Mouse (Mus musculus) CH12.LX (cell line): Measurements from ENCODE around the gene Gm2916. TPM values are rescaled to one million over a fixed set of nuclear protein-coding genes. Genes with fewer than 3 reads are reported as not detected.
"Not testable (repeated sequence)": the region's sequence is repeated elsewhere in the genome, so short reads cannot be mapped to it uniquely, and the experiment has no call there.

Experiments
- DNase-seq: peaks from one replicate; pipeline ENCODE4 v3.0.0-alpha.2; 2013; ENCODE audit errors: extremely low read depth
- H3K27ac ChIP-seq: 2 replicates; pipeline ENCODE4 v1.5.1; 2012; ENCODE audit warnings: low read depth, mild to moderate bottlenecking, control low read depth, moderate library complexity; ENCODE audit not compliant: insufficient read depth
- H3K27me3 ChIP-seq: replicated peaks from 2 replicates; pipeline ENCODE3; 2012; ENCODE audit warnings: inconsistent platforms
- H3K36me3 ChIP-seq, 2 experiments: replicated peaks in 1 of 2; 2 replicates each; pipeline versions ENCODE3 to v1.6.1; 2012; ENCODE audit warnings: inconsistent platforms in 1 of 2, low read length in 1 of 2, mild to moderate bottlenecking in 1 of 2, mixed read lengths in 1 of 2, moderate library complexity in 1 of 2; ENCODE audit not compliant: control insufficient read depth in 1 of 2, insufficient read depth in 1 of 2
- H3K4me1 ChIP-seq, 2 experiments: 2 replicates each; pipeline ENCODE4 v1.6.1; 2012; ENCODE audit warnings: inconsistent platforms in 1 of 2, moderate library complexity in 1 of 2; ENCODE audit not compliant: insufficient read depth in 2 of 2, control insufficient read depth in 1 of 2
- H3K4me2 ChIP-seq: 2 replicates; pipeline ENCODE4 v1.6.1; 2012; ENCODE audit warnings: low read depth, mild to moderate bottlenecking, control low read depth; ENCODE audit not compliant: poor library complexity, insufficient read depth, severe bottlenecking
- H3K4me3 ChIP-seq, 3 experiments: fragments of 150-350 bp in 1 of 3; sonication (generic) in 1 of 3; replicated peaks in 1 of 3; 2 replicates each; pipeline versions ENCODE3 to v1.5.1; 2011 to 2012; ENCODE audit warnings: low read depth in 2 of 3, low read length in 2 of 3, mild to moderate bottlenecking in 2 of 3, moderate library complexity in 2 of 3, control low read depth in 1 of 3, improper control_type of control experiment in 1 of 3, inconsistent platforms in 1 of 3, mixed read lengths in 1 of 3; ENCODE audit not compliant: poor library complexity in 1 of 3
- H3K79me2 ChIP-seq: replicated peaks from 2 replicates; pipeline ENCODE4 v1.6.1; 2012; ENCODE audit warnings: mild to moderate bottlenecking, moderate library complexity; ENCODE audit not compliant: control insufficient read depth, poor library complexity, insufficient read depth, severe bottlenecking; ENCODE audit errors: extremely low read depth
- H3K9ac ChIP-seq: 2 replicates; pipeline ENCODE4 v1.6.1; 2012; ENCODE audit warnings: low read depth, mild to moderate bottlenecking, control low read depth, moderate library complexity; ENCODE audit not compliant: insufficient read depth
- H3K9me3 ChIP-seq: replicated peaks from 2 replicates; pipeline ENCODE3; 2012; ENCODE audit warnings: low read length, inconsistent platforms, mixed read lengths
- dilution Hi-C: fragments of 300-500 bp; cut with MboI; formaldehyde crosslinking; loops from 2 replicates; pipeline ENCODE4 v1.14.3; 2020; ENCODE audit warnings: low sequenced_read_pairs; ENCODE audit not compliant: extremely low pct_unique_long_range_greater_than_20kb, extremely low pct_ligation_motif_present
- in situ Hi-C: fragments of 300-500 bp; cut with MboI; formaldehyde crosslinking; loops from 3 replicates; pipeline ENCODE4 v1.14.3; 2019; ENCODE audit warnings: low sequenced_read_pairs, low pct_ligation_motif_present, low pct_unique_long_range_greater_than_20kb, mixed read lengths
- polyA plus RNA-seq: library from polyadenylated mRNA; unstranded; fragments of >175 nt; gene quantifications from 2 replicates; pipeline ENCODE4 v1.2.1, GENCODE M21; 2012; ENCODE audit warnings: low read depth; ENCODE audit not compliant: insufficient read length
- total RNA-seq, 2 experiments: library from RNA; depleted of rRNA; stranded (reverse); fragments of 300-350 nt in 1 of 2; fragments of >200 nt in 1 of 2; gene quantifications; 2 replicates each; pipeline ENCODE4 v1.2.3; 2012 to 2014

The Gm2916 gene
- total RNA-seq (2012; rRNA removed) (not detected in 2 replicates), total RNA-seq (2014; rRNA removed) (not detected in 2 replicates), polyA plus RNA-seq (not detected in 2 replicates)

GRCm38 (mm10) chr14:3883872-3884271, at the start of gene Gm2916:
Gene Gm2916, plus strand, starts transcription at chr14:3884172.
- in situ Hi-C loops, H3K27ac ChIP-seq, H3K9me3 ChIP-seq, H3K4me3 ChIP-seq, H3K4me1 ChIP-seq, DNase-seq, H3K36me3 ChIP-seq, dilution Hi-C loops, H3K4me2 ChIP-seq, H3K9ac ChIP-seq, H3K79me2 ChIP-seq, H3K27me3 ChIP-seq: not testable (repeated sequence)

GRCm38 (mm10) chr14:3845945-3846344, 38.0 kb upstream of the Gm2916 start, which contains the start of gene Gm3033:
Gene Gm3033, plus strand, starts transcription at chr14:3846245.
- in situ Hi-C loops, H3K9ac ChIP-seq, H3K36me3 ChIP-seq, H3K4me2 ChIP-seq, H3K79me2 ChIP-seq, DNase-seq, H3K27me3 ChIP-seq, H3K27ac ChIP-seq, H3K4me1 ChIP-seq, H3K4me3 ChIP-seq, dilution Hi-C loops, H3K9me3 ChIP-seq: not testable (repeated sequence)

GRCm38 (mm10) chr14:3931456-3931855, 47.5 kb downstream of the Gm2916 start, which contains the start of gene Gm3029:
Gene Gm3029, plus strand, starts transcription at chr14:3931756.
- H3K4me1 ChIP-seq, dilution Hi-C loops, H3K4me3 ChIP-seq, H3K36me3 ChIP-seq, H3K27ac ChIP-seq, H3K9me3 ChIP-seq, H3K27me3 ChIP-seq, H3K9ac ChIP-seq, H3K79me2 ChIP-seq, DNase-seq, H3K4me2 ChIP-seq, in situ Hi-C loops: not testable (repeated sequence)

- H3K4me2 ChIP-seq, H3K9ac ChIP-seq, H3K9me3 ChIP-seq, DNase-seq, H3K4me3 ChIP-seq, in situ Hi-C loops, H3K36me3 ChIP-seq, H3K27ac ChIP-seq, dilution Hi-C loops, H3K27me3 ChIP-seq, H3K4me1 ChIP-seq, H3K79me2 ChIP-seq: not testable (repeated sequence)
Observed at GRCm38 (mm10) chr14:3963247-3963646, 79.3 kb downstream of the Gm2916 start, which contains the start of gene Gm3095. Gene Gm3095, plus strand, starts transcription at chr14:3963547.

Other genes with a start within 250 kb of the Gm2916 start
- gene Gm3012, start 249.7 kb upstream of the Gm2916 start, total RNA-seq (2012; rRNA removed) = not detected in 2 replicates
- gene Gm3012, start 249.7 kb upstream of the Gm2916 start, total RNA-seq (2014; rRNA removed) = not detected in 2 replicates
- gene Gm3012, start 249.7 kb upstream of the Gm2916 start, polyA plus RNA-seq = not detected in 2 replicates
- gene Gm3020, start 232.1 kb upstream of the Gm2916 start, total RNA-seq (2012; rRNA removed) = not detected in 2 replicates
- not detected in 2 replicates for gene Gm3020, start 232.1 kb upstream of the Gm2916 start, total RNA-seq (2014; rRNA removed)
- not detected in 2 replicates for gene Gm3020, start 232.1 kb upstream of the Gm2916 start, polyA plus RNA-seq
- not detected in 2 replicates for gene Gm3043, start 195.4 kb upstream of the Gm2916 start, total RNA-seq (2012; rRNA removed)
- gene Gm3043, start 195.4 kb upstream of the Gm2916 start, total RNA-seq (2014; rRNA removed) = not detected in 2 replicates
- gene Gm3043, start 195.4 kb upstream of the Gm2916 start, polyA plus RNA-seq = not detected in 2 replicates
- not detected in 2 replicates for gene Gm3002, start 74.1 kb upstream of the Gm2916 start, total RNA-seq (2012; rRNA removed)
- not detected in 2 replicates for gene Gm3002, start 74.1 kb upstream of the Gm2916 start, total RNA-seq (2014; rRNA removed)
- gene Gm3002, start 74.1 kb upstream of the Gm2916 start, polyA plus RNA-seq = not detected in 2 replicates
- not detected in 2 replicates for gene Gm3033, start 37.9 kb upstream of the Gm2916 start, total RNA-seq (2012; rRNA removed)
- gene Gm3033, start 37.9 kb upstream of the Gm2916 start, total RNA-seq (2014; rRNA removed) = not detected in 2 replicates
- not detected in 2 replicates for gene Gm3033, start 37.9 kb upstream of the Gm2916 start, polyA plus RNA-seq
- not detected in 2 replicates for gene Gm3029, start 47.6 kb downstream of the Gm2916 start, total RNA-seq (2012; rRNA removed)
- not detected in 2 replicates for gene Gm3029, start 47.6 kb downstream of the Gm2916 start, total RNA-seq (2014; rRNA removed)
- not detected in 2 replicates for gene Gm3029, start 47.6 kb downstream of the Gm2916 start, polyA plus RNA-seq
- not detected in 2 replicates for gene Gm3095, start 79.4 kb downstream of the Gm2916 start, total RNA-seq (2012; rRNA removed)
- not detected in 2 replicates for gene Gm3095, start 79.4 kb downstream of the Gm2916 start, total RNA-seq (2014; rRNA removed)
- gene Gm3095, start 79.4 kb downstream of the Gm2916 start, polyA plus RNA-seq = not detected in 2 replicates
- gene Gm3099, start 114.2 kb downstream of the Gm2916 start, total RNA-seq (2012; rRNA removed) = not detected in 2 replicates
- not detected in 2 replicates for gene Gm3099, start 114.2 kb downstream of the Gm2916 start, total RNA-seq (2014; rRNA removed)
- gene Gm3099, start 114.2 kb downstream of the Gm2916 start, polyA plus RNA-seq = not detected in 2 replicates
- gene Gm5796, start 139.8 kb downstream of the Gm2916 start, total RNA-seq (2012; rRNA removed) = not detected in 2 replicates
- not detected in 2 replicates for gene Gm5796, start 139.8 kb downstream of the Gm2916 start, total RNA-seq (2014; rRNA removed)
- not detected in 2 replicates for gene Gm5796, start 139.8 kb downstream of the Gm2916 start, polyA plus RNA-seq
- not detected in 2 replicates for gene Gm3115, start 199.9 kb downstream of the Gm2916 start, total RNA-seq (2012; rRNA removed)
- gene Gm3115, start 199.9 kb downstream of the Gm2916 start, total RNA-seq (2014; rRNA removed) = not detected in 2 replicates
- gene Gm3115, start 199.9 kb downstream of the Gm2916 start, polyA plus RNA-seq = not detected in 2 replicates
- not detected in 2 replicates for gene Gm8108, start 226.4 kb downstream of the Gm2916 start, total RNA-seq (2012; rRNA removed)
- gene Gm8108, start 226.4 kb downstream of the Gm2916 start, total RNA-seq (2014; rRNA removed) = 0.15 TPM in 1 of 2 replicates, not detected in the other
- not detected in 2 replicates for gene Gm8108, start 226.4 kb downstream of the Gm2916 start, polyA plus RNA-seq